Mouse (Mus musculus): ENCODE measurements around the gene Oas1h.
"Not testable (repeated sequence)": the region's sequence is repeated elsewhere in the genome, so short reads cannot be mapped to it uniquely, and the experiment has no call there.

Gene Oas1h

DNA sequence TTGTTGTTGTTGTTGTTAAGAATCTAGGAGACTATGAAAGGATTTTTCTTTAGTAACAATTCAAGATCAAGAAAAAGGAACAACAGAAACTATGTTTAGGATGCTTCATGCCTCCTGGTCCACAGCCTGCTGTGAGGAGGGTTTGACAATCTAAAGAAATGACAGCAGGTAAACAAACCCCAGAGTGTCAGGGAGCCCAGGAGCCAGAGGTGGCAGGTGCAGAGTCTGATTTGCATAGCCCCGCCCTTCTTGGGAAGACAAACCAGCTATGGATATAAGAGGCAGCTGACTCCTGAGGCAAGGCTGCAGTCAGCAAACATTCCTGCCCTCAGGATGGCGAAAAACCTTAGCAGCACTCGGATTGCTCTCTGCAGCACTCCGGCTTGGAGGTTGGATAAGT is at the start of gene Oas1h:
Oas1h (plus strand) TSS at position 301 of the 400 bp plus-strand sequence.
- no peak for DNase-seq

DNA sequence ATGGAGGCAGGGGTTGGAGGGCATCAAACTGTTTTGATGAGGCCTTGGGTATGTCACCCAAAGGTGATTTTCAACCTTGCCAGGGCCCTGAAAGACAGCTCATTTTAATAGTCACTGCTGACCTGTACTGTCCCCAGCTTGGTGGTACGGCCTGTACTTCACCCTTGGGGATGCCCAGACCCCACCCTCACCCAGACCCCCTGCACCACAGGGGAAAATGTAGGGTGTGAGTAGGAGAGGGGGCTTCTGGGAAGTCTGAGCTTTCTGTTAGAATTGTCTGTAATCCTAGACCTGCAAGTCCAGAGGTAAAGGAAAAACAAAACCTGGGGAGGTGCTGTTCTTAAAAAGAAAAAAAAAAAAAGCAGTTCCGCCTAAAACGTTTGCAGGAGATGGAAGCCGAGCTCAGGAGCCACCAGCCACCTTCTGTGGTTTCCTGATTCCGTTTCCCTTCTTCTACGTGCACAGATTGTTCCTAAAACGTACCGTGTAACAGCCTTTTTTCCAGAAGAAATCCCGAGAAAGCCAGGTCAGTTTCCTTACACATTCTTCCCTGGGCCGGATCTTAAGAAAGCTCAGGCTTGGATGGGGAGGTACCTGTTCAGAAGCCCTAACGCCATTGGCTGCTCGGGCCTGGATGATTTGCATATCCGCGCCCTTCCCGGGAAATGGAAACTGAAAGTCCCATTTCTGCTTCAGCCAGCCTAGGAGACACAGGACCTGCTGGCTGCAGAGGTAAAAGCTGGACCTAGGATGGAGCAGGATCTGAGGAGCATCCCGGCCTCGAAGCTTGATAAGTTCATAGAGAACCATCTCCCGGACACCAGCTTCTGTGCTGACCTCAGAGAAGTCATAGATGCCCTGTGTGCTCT is 49.0 kb upstream of the Oas1h start, which contains the start of gene Oas1c:
Oas1c (minus strand) TSS at position 564 of the 869 bp plus-strand sequence.
- peak; percentile 90 for DNase-seq

DNA sequence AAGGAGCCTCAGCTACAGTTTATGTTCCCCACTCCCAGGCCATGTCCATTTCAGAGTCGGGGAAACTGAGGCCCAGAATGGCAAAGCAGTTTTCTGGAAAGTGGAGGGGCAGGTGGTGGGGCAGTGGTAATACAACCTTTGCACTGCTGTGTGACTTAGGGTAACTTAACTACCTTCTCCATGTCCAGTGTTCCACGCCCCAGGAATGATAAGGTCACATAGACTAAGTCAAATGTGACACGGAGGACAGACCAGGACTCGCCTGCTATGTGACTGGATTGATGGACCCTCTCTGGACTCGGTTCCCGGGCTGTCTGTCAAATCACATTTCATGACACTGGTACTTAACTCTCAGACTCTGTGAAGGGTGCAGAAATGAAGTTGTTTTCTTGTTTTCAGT is 48.2 kb upstream of the Oas1h start:
- DNase-seq: no peak

DNA sequence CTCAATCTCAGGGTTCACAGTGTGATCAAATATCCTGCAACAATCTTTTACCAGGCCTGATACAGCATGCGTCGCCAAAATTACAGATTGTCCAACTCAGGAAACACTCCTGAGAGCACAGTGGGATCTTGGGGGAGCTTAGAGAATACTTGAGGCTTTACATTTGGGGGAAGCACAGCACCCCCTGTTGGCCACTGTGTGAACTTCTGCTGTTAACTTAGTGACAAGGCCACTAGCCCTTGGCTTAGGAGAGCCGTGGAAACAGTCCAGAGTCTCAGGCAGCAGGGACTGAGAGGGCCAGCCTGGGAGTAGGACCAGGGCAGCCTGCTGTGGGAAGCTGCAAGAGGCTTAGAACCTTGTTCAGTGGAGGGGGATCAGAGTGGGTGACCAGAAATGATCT is 45.3 kb upstream of the Oas1h start:
- DNase-seq: peak; percentile 22

DNA sequence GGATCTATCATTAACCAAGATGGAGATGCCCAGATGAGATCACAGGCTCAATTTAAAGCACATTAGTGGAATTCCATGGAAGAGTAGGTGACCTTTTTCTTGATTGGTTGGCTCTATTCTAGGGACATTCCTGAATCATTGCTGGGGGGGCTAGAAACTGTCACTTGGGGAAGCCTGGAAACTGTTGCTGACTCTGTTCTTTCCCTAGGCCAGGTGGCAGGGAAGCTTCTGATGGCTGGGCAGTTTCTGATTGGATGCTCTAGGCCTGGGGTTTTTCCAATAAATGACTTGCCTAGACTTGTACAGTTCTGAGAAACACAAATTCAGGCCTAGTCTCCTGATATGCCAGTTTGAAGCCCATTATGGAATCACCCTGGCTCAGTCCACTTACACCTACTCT is 42.2 kb upstream of the Oas1h start:
- DNase-seq: no peak

DNA sequence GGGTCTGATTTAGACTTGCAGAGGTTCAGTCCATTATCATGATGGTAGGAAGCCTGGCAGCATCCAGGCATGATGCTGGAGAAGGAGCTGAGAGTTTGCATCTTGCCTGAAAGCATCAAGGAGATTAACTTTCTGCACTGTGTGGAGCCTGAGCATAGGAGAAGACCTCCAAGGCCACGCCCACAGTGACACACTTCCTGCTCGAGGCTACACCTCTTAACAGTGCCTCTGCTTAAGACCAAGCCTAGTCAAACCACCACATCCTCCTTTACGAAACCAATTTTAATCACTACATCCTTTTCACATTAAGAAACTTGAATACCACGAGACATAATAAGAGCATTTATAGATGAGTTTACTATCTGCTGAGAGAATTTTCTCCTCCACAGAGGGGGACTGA is 30.2 kb upstream of the Oas1h start:
- DNase-seq: no peak

DNA sequence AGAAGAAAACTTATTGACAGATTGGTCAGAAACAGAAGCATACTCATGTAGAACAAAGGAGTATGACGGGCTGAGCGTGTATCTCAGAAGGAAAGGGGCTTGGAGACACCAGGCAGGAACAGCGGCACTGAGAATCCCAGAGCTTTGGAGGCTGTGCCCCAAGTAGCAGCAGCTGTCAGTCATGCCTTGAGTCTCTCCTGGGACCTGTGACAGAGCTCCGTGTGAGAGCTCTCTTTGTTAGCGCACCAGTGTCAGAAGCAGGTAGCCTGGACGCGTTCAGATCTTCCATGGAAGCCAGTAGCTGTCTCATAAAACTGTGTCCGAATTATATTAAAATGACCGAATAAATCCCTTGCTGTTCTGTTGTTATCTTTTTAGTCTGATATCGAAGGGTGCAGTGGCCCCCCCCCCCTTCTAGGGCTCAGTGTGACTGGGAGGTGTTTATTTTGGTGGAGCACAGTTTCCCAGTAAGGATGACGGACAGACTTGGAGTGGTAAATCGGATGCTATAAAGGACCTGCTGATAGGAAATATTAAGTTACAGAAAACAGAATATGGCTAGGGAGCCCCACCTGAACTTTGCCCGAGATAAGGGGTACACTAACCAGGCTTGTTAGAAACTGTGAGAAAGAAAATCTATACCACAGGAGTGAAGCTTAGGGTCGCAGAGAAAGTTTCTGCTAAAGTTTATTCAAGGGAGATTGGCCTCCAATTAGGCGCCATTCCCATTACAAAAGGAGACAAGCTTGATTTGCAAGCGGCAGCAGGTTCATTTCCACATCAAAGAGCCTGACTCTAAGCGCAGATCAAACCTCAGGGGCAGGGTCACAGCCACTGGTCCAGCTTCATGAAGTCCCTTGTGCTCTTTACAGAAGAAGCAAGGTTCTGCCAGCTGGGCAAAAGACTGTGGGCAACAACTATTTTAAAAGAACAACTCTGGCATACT is 27.6 kb upstream of the Oas1h start:
- no peak for DNase-seq

DNA sequence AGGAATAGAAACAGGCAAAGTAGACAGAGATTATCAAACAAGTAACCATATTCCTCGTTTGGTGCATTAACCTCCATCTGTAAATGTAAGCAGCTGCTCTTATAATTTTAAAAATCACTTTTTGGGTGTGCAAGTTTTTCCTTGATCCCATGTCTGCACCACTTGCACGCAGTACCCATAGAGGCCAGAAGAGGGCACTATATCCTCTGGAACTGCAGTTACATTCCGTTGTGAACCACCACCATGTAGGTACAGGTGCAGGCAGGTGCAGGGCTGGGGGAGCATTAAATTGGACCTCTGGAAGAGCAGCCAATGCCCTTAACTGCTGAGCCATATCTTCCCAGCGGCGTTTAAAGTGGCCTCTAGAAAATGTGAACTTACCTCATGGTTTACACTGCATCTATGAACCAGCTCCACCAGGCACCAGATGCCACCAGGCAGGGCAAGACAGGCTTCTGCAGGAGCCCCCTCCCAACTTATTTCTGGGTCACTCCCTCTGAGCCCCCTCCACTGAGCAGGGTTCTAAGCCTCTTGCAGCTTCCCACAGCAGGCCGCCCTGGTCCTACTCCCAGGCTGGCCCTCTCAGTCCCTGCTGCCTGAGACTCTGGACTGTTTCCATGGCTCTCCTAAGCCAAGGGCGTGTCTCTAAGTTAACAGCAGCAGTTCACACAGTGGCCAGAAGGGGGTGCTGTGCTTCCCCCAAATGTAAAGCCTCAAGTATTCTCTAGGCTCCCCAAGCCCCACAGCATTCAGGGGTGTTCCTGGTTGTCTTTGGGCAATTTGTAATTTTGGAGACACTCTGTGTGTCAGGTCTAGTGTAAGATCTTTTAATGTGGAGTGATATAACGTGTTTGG is 24.3 kb upstream of the Oas1h start:
- DNase-seq: peak; percentile 68

DNA sequence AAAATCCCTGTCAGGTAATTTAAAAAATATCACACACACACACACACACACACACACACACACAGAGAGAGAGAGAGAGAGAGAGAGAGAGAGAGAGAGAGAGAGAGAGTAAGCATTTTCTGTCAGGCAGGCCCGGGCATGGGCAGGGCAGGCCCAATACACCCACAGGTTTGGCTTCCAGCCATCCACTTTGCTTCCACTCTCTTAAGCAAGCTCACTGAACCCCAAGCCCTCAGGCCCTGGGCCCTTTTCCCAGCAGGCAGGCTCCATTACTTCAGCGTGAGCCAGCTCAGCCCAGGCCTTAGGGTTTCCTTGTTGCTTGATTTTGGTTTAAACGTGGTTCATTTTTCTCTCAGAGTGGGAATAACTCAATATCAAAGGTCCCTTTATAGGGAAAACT is 16.5 kb upstream of the Oas1h start:
- peak; percentile 31 for DNase-seq

DNA sequence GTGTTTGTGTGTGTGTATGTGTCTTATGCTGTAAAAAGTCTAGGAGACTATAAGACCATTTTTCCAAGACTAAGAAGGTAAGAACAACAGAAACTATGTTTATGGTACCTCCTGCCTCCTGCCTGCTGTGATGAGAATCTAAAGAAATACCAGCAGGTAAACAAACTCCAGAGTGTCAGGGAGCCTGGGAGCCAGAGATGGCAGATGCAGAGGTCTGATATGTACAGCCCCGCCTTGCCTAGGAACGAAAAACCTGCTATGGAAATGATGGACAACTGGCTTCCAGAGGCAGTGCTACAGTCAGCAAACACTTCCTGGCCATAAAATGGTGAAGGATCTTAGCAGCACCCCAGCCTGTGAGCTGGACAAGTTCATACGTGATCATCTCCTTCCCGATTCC is 14.2 kb upstream of the Oas1h start, which contains the start of gene Oas1f:
Oas1f (plus strand) TSS at position 301 of the 400 bp plus-strand sequence.
- DNase-seq: no peak

DNA sequence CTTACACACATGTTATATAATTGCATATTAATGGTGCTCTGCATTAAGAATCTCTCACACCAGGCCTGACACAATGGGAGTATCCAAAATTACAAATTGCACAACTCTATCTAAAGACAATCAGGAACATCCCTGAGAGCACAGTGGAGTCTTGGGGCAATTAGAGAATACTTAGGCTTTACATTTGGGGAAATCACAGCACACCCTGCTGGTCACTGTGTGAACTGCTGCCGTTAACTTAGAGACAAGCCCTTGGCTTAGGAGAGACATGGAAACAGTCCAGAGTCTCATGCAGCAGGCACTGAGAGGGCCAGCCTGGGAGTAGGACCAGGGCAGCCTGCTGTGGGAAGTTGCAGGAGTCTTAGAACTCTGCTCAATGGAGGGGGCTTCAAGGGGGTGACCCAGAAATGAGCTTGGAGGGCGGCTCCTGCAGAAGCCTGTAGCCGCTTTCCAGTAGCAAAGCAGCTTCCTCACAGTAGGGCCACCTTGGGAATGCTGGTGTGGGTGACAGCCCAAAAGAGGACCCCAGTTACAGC is 11.6 kb upstream of the Oas1h start:
- DNase-seq: peak; percentile 47

DNA sequence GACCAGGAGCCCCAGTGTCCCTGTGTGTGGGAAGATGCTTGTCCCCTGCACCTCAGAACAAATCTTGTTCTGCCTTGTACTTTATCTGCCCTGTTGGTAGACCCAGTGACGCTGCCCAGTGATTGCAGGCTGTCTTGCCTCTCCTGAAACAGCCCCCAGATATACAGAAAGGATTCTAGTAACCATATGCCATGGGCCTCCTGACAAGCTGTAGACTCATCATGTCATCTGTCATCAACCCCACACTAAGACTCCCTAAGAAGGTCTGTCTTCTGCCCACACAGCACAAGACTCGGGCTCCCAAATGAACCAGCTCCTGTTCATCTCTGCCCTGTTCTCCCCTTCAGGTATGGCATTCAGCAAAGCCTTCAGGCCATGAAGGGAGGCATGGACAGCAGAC is 2.0 kb upstream of the Oas1h start:
- no peak for DNase-seq

DNA sequence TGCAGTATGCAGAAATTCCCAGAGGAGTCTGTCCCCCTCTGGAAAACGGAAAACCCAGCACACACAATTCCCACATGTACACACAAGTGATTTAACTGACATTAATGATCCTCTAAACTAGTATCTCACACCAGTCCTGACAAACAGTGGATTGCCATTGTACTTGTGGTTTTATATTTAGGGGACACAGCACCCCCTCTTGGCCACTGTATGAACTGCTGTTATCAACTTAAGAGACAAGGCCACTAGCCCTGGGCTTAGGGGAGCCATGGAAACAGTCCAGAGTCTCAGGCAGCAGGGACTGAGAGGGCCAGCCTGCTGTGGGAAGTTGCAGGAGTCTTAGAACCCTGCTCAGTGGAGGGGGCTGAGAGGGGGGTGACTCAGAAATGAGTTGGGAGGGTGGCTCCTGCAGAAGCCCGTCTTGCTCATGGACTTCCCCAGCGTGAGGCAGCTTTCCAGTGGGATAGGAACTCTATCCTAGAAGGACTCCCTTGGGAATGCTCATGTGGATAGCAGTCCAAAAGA is 4.2 kb downstream of the Oas1h start:
- no peak for DNase-seq

DNA sequence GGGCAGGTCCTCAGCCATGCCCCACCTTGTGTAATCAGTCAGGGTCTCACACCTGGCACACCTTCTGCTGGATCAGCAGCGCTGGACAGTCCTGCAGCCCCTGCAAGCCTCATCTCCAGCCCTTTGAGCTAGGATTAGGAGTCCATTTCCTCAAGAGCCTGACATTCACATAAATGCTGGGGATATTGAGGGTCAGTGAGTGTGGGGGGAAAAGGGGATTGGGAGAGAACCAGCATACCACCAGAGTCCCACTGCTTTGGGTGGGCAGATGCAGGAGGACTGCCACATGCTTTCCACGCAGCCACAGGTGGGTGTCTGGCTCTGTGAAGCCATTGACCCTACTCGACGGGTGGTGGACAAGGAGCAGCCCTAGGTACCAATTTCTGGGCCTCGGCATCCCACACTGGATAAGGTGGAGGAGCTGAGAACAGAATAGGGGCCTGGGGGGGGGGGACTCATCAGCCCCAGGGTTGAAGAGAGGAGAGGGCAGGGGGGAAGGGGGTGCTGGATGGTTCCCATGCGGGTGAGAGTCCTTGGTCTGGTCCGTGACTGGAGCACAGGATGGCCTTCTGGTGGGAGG is 8.3 kb downstream of the Oas1h start:
- DNase-seq: no peak

DNA sequence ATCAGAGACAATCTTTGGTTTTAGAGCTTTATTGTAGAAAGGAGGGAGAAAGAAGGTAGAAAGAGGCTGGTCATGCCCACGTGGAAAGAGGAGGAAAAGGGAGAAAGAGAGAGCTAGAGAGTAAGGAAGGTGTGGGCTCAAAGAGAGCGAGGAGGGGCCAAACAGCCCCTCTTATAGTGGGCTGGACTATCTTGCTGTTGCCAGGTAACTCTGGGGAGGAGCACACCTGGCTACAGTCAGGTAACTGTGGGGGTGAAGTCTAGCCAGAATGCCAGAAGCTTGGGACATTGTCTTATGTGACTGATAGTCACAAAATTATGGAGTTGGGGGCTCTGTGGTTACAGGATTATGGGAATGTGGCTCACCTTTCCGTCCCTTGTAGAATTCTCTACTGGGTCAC is 8.9 kb downstream of the Oas1h start:
- no peak for DNase-seq

DNA sequence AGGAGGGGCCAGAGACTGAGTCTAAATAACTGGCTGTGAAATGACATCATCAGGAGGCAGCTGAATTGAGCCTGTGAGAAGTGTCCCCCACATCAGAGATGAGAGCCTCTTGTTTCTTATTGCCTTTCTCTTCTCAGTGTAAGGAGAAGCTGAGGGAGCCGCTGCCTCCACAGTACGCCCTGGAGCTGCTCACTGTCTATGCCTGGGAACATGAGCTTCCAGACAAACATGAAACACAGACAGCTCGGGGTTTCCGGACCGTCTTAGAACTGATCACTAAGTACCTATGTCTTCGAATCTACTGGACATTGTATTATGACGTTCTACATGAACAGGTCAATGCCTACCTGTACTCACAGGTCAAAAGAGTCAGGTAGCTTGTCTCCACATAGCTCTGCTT is 9.6 kb downstream of the Oas1h start:
- no peak for DNase-seq

DNA sequence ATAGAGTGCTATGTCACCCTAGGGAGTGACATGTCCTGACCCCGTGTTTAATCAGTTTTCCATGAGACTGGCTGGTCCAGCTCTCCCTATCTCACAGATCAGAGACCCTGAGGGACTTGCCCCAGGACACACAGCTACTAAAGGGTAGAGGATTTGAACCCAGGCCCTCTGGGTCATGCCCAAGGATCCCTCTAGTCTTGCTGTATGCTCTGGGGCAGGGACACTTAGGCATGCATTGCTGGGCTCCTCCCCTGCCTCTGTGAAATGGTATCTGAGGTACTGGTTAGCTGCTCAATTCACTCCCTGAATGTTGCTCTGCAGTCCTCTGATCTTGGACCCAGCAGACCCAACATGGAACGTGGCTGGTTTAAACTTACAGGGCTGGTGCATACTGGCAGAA is 10.2 kb downstream of the Oas1h start:
- no peak for DNase-seq

DNA sequence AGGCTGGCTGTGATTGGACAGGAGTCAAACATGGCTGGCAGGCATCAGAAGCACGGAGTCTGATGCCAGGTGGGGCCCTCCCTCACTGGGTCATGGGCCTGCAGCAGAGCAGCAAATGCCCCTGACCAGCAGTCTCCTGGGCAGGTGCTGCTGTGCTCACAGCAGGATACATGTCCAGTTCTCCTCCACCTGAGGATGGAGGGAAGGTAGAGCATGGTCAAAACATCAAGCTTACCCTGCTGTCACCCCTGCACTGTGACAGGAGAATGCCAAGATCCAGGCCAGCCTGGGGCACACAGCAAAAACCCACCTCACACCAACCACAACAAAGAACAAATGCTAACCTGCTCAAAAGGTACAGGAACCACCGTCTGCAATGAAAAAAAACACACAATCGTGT is 15.6 kb downstream of the Oas1h start:
- not testable (repeated sequence) for DNase-seq

DNA sequence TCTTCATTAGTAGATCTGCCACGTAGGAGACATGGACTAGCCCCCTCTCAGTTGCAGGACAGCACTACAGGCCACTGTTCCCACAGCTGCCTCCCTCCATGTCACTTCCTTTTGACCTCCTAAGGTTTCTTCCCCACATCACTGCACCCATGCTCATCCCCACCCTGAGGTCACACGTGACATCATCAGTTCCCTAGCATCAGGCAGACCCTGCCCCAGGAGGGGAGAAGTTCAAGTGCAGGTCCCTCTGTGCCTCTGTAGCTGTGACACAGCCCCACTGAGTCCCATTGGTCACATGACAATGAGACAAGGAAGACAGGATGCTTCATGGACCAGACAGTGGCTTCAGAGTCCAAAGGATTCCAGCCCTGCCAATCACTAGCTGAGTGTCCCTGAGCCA is 16.2 kb downstream of the Oas1h start:
- not testable (repeated sequence) for DNase-seq

DNA sequence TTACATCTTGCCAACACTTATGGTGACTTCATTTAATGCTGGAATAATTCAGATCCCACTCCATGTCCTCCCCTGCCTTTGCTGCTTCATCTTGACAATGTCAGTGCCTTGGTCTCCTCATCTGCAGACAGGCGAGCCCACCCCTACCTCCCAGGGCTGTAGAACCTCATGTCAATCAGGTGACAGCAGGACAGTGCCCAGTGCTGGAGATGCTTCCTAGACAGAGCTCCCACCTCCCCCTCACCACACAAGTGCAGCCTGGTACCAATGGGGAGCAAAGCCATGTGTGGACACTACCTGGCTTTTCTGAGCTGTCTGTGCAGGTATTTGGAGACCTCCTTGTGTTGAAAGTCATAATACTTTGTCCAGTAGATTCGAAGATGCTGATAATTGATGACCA is 17.6 kb downstream of the Oas1h start:
- DNase-seq: not testable (repeated sequence)

DNA sequence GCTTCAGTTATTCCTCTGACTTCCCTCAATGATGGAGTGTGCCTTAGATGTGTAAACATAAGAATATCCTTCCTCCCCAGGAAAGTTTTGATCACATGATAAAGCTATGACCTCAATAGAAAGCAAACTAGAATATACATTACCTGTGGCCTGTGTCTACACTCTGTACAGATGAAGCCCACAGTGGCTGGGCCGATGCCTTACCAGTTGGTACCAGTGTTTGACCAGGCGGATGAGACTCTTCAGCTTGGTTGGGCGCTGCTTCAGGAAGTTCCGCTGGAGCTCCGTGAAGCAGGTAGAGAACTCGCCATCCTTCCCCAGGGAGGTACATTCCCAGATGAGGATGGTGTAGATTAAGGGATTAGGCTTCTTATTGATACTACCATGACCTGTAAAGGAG is 20.5 kb downstream of the Oas1h start:
- DNase-seq: not testable (repeated sequence)

DNA sequence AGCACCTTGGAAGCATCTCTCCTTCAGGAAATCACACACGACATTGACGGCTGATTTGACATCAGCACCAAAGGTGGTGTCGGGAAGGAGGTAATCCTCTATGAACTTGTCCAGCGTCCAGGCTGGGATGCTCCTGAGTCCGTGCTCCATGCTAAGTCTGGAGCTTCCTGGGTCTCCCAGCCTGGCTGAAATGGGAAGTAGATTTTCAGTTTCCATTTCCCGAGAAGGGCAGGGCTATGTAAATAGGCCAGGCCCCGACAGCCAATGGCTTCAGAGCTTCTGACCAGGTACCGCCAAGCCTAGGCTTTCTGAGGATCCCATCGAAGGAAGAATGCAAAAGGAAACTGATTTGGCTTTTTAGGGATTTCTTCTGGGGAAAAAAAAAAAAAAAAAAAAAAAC is 26.2 kb downstream of the Oas1h start, which contains the start of gene Oas1g:
Oas1g (minus strand) TSS at position 201 of the 400 bp plus-strand sequence.
- DNase-seq: not testable (repeated sequence)

Data from kidney, postnatal 10 days (tissue).